Mouse (Mus musculus): Measurements from ENCODE around the gene 4930505A04Rik. TPM values are rescaled to one million over a fixed set of nuclear protein-coding genes. Genes with fewer than 3 reads are reported as not detected.
A peak's percentile ranks its signal among the peaks of the same experiment; 100 is the strongest.

The 4930505A04Rik gene
- 0.23 and 0.31 TPM in 2 replicates for polyA plus RNA-seq (2015; fragmentation: Nextera tagmentation; extraction: Ambion mirVana)

DNA sequence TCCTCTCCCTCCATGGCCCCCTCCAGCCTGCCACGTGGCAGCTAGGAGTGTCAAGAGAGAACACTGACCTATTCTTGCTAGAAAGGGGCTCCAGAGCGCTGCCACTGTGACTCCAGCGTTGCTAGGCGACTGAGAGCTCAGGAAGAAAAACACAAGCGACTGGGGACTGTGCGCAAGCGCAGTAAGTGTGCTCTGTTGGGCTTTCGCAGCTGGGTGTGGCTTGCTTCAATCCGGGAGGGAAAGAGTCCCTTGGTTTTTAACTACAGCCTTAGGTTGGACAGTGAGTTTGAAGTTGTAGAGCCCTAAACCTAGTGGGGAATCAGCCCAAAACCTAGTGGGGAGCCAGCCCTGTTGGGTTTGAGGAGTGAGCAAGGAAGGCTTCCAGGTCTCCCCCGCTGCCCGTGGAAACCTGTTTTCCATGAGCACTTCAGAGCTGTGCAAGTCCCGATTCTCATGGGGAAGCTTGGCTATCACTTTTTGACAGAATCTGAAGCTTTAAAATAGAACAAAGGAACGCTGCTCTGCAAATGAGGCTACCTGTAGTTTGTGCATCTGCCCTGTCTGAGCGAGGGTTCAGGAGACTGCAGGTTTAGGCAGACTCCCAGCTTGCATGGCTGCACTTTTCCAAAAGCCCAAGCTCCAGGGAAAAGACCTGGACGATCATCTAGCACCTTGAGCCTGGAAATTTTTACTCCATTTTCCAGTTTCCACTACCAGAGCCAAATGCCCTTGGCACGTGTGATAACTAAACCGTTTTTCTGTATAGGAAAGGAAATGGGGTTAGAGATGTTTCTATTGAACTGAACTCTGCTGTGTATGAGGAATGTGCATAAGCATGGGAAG is at the start of gene 4930505A04Rik:
TSS of gene 4930505A04Rik (minus strand) at position 77 of the 843 bp plus-strand sequence.
- Histone ChIP-seq H3K9me3 (ENCODE audit: control insufficient read depth, low read length) (no peaks in the 10 kb centered on the region), H3K4me3 (ENCODE audit: low read length) (peak within 1 kb of the TSS; percentile 48), H3K36me3 (ENCODE audit: control insufficient read depth, insufficient read depth, low read length) (no peaks in the 10 kb centered on the region), H3K4me1 (replicated peaks; ENCODE audit: control insufficient read depth, insufficient read depth, low read length) (peaks cover 4% of the 10 kb centered on the region; the same call in 1 of the 2 replicates), H3K27me3 (ENCODE audit: control insufficient read depth, insufficient read depth, low read depth, low read length) (no peaks in the 10 kb centered on the region), H3K9ac (ENCODE audit: low read length) (peak within 1 kb of the TSS; percentile 66), H3K27ac (ENCODE audit: low read length) (peak within 1 kb of the TSS; percentile 73), H3K4me2 (ENCODE audit: low read depth, low read length) (peak within 1 kb of the TSS; percentile 64)
- WGBS = 3% methylated on average over 17 of the region's 17 CpGs
- peak; percentile 98 for ATAC-seq (ENCODE audit: low read depth)

DNA sequence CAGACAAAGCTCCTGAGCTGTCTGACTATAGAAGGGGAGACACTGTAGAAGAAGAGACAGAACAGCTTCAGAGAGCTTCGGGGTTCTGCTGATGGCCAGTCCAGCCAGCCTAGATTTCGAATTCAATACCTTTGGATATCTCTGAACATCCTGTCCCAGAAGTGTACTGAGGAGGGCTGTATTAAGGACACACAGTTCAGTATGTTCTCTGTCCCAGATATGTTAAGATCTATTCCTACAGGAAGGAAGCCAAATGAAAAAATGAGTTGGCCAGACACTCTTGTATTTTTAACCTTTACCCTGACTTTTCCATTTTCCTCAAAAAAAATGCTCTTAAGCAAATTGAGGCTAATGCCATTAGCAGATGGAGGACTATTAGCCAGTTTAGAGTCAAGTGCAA is 45.5 kb upstream of the 4930505A04Rik start:
- Histone ChIP-seq H3K36me3 (ENCODE audit: control insufficient read depth, insufficient read depth, low read length) (no peaks in the 10 kb centered on the region), H3K27me3 (ENCODE audit: control insufficient read depth, insufficient read depth, low read depth, low read length) (no peaks in the 10 kb centered on the region), H3K9ac (ENCODE audit: low read length) (no peak overlapping the region), H3K4me1 (replicated peaks; ENCODE audit: control insufficient read depth, insufficient read depth, low read length) (no peaks in the 10 kb centered on the region), H3K4me2 (ENCODE audit: low read depth, low read length) (no peak overlapping the region), H3K4me3 (ENCODE audit: low read length) (no peak overlapping the region), H3K9me3 (ENCODE audit: control insufficient read depth, low read length) (no peaks in the 10 kb centered on the region), H3K27ac (ENCODE audit: low read length) (no peak overlapping the region)
- 80% methylated on average over 2 of the region's 2 CpGs for WGBS
- ATAC-seq (ENCODE audit: low read depth) = no peak

DNA sequence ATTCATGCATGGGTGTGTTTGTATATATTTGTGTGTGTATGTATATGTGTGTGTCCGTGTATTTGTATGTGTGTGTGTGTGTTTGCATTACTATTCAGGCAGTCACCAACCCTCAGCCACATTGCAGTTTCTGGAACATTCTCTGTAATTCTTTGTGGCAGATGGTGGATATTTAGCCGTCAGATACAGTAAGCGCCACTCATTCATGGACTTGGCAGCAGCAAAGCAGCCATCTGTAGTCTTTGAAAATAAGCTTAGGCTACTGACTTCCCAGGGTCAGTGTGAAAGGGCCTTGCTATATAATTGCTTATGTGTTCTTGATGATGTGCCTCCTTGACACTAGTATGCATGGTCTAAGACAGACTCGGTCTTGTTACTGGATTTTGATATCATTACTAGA is 36.6 kb upstream of the 4930505A04Rik start:
- H3K4me1 ChIP-seq (replicated peaks; ENCODE audit: control insufficient read depth, insufficient read depth, low read length) = no peaks in the 10 kb centered on the region
- no peaks in the 10 kb centered on the region for H3K27me3 ChIP-seq (ENCODE audit: control insufficient read depth, insufficient read depth, low read depth, low read length)
- no peak overlapping the region for H3K27ac ChIP-seq (ENCODE audit: low read length)
- H3K9ac ChIP-seq (ENCODE audit: low read length) = no peak overlapping the region
- no peak overlapping the region for H3K4me3 ChIP-seq (ENCODE audit: low read length)
- no peak for ATAC-seq (ENCODE audit: low read depth)
- WGBS = 74% methylated on average over 4 of the region's 4 CpGs
- H3K9me3 ChIP-seq (ENCODE audit: control insufficient read depth, low read length) = no peaks in the 10 kb centered on the region
- H3K36me3 ChIP-seq (ENCODE audit: control insufficient read depth, insufficient read depth, low read length) = no peaks in the 10 kb centered on the region
- no peak overlapping the region for H3K4me2 ChIP-seq (ENCODE audit: low read depth, low read length)

DNA sequence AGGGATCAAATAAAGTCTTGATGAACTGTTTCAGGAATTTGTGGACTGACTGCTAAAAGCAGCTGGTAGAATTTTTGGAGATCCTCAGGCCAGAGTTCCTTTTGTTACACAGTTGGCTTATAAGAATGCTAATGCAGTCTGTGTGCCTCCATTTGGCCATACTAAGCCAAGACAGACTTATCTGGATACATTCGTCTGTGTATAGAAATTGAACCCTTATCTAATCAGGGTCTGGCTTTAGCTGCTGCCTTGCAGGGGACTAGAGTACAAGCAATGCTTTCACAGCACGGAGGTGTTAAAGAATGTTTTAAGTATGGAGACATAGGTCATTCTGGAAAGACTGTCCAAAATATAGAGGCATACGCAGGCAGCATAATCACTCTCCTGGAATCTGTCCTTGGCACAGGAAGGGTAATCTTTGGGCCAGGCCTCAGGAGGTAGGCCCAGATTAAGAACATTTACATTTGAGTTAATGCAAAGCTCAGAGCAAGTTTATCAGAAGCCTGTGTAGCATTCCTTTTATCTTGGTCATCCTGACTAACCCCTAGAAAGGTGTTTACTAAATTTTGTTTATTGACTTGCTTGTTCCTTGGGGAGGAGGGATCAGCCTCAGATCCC is 27.2 kb upstream of the 4930505A04Rik start:
- no peak for ATAC-seq (ENCODE audit: low read depth)
- no peak overlapping the region for H3K27ac ChIP-seq (ENCODE audit: low read length)
- H3K9me3 ChIP-seq (ENCODE audit: control insufficient read depth, low read length) = no peaks in the 10 kb centered on the region; the same call in 1 of the 2 replicates
- H3K4me3 ChIP-seq (ENCODE audit: low read length) = no peak overlapping the region
- H3K36me3 ChIP-seq (ENCODE audit: control insufficient read depth, insufficient read depth, low read length) = no peaks in the 10 kb centered on the region
- 31% methylated on average over 3 of the region's 3 CpGs for WGBS
- no peak overlapping the region for H3K9ac ChIP-seq (ENCODE audit: low read length)
- H3K4me2 ChIP-seq (ENCODE audit: low read depth, low read length) = no peak overlapping the region
- no peaks in the 10 kb centered on the region for H3K27me3 ChIP-seq (ENCODE audit: control insufficient read depth, insufficient read depth, low read depth, low read length)
- no peaks in the 10 kb centered on the region for H3K4me1 ChIP-seq (replicated peaks; ENCODE audit: control insufficient read depth, insufficient read depth, low read length)

DNA sequence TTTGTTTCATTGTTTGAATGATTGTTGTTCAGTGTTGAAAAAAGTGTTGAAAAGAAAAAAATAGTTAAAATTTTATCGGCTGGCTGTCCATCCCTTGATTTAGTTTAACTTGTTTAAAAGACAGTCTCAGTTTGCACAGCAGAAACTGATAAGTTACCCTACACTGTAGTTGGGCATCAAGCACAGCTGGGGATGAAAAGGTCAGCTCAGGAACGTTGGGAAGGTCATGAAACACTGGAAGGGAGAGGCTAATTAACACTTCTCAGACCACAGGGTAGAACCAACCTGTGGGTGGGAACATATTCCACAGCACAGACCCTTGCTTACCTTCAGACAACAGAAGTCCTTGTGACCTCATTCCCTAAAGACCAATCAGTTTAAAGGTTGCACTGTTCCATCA is 25.5 kb upstream of the 4930505A04Rik start:
- Histone ChIP-seq H3K27me3 (ENCODE audit: control insufficient read depth, insufficient read depth, low read depth, low read length) (no peaks in the 10 kb centered on the region), H3K27ac (ENCODE audit: low read length) (no peak overlapping the region), H3K9me3 (ENCODE audit: control insufficient read depth, low read length) (no peaks in the 10 kb centered on the region; the same call in 1 of the 2 replicates), H3K4me2 (ENCODE audit: low read depth, low read length) (no peak overlapping the region), H3K4me1 (replicated peaks; ENCODE audit: control insufficient read depth, insufficient read depth, low read length) (no peaks in the 10 kb centered on the region), H3K9ac (ENCODE audit: low read length) (no peak overlapping the region), H3K36me3 (ENCODE audit: control insufficient read depth, insufficient read depth, low read length) (no peaks in the 10 kb centered on the region), H3K4me3 (ENCODE audit: low read length) (no peak overlapping the region)
- no peak for ATAC-seq (ENCODE audit: low read depth)
- 53% methylated on average over 2 of the region's 2 CpGs for WGBS

DNA sequence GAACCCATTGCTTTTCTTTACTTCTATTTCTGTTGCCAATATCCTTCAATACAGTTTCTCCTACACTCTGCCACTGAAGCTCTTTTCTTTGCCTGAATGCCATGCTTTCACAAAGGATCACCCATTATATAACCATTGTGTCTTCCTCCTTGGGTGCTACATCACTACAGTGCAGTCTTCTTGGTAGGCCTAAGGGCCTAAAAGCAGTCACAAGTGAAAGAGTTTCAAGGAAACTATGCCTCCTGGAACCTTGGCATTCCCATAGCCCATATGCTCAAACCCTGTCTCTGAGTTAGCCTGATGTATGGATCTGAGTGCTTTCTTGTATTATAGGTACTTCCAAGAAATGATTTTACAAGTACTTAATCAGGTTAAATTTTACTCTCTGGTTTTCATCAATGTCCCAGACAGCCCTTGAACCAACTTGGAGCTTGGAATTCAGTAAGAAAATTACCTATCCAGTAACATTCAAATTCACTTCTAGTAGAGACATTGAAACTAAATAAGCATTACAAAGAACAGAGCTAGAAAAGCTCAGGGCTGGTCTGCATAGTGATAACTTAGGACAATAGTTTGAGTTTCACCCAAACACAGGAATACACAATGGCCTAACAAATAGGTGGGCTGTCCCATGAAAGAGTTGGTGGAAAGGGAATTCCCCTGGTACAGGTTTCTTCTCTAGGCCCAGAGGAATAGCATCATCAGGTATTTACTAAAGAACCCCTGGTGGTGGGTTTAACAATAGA is 20.1 kb upstream of the 4930505A04Rik start:
- Histone ChIP-seq H3K4me3 (ENCODE audit: low read length) (no peak overlapping the region), H3K27ac (ENCODE audit: low read length) (no peak overlapping the region), H3K27me3 (ENCODE audit: control insufficient read depth, insufficient read depth, low read depth, low read length) (no peaks in the 10 kb centered on the region), H3K9me3 (ENCODE audit: control insufficient read depth, low read length) (no peaks in the 10 kb centered on the region; the same call in 1 of the 2 replicates), H3K4me2 (ENCODE audit: low read depth, low read length) (no peak overlapping the region), H3K36me3 (ENCODE audit: control insufficient read depth, insufficient read depth, low read length) (no peaks in the 10 kb centered on the region), H3K9ac (ENCODE audit: low read length) (no peak overlapping the region), H3K4me1 (replicated peaks; ENCODE audit: control insufficient read depth, insufficient read depth, low read length) (no peaks in the 10 kb centered on the region)
- no peak for ATAC-seq (ENCODE audit: low read depth)

DNA sequence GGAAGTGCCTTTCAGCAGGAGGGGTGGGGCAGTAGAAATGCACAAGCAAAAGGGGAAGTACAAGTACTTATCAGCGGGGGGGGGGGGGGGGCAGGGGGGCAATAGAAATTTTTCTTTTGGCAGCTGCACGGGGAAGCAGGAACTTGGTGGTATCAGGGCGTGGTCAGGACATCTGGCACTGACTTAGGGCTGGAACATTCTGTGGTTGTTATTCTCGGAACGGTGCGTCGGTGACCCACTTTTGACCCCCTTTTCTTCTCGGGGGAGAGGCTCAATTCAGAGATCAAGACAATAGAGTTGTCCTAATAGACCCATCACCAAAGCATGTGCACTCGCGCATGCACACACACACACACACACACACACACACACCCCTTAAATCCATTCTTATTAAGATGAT is 16.6 kb upstream of the 4930505A04Rik start:
- H3K4me2 ChIP-seq (ENCODE audit: low read depth, low read length) = no peak overlapping the region
- no peak for ATAC-seq (ENCODE audit: low read depth)
- no peak overlapping the region for H3K4me3 ChIP-seq (ENCODE audit: low read length)
- no peaks in the 10 kb centered on the region for H3K4me1 ChIP-seq (replicated peaks; ENCODE audit: control insufficient read depth, insufficient read depth, low read length)
- no peak overlapping the region for H3K27ac ChIP-seq (ENCODE audit: low read length)
- H3K9me3 ChIP-seq (ENCODE audit: control insufficient read depth, low read length) = no peaks in the 10 kb centered on the region
- H3K36me3 ChIP-seq (ENCODE audit: control insufficient read depth, insufficient read depth, low read length) = no peaks in the 10 kb centered on the region
- no peak overlapping the region for H3K9ac ChIP-seq (ENCODE audit: low read length)
- 83% methylated on average over 9 of the region's 10 CpGs for WGBS
- no peaks in the 10 kb centered on the region for H3K27me3 ChIP-seq (ENCODE audit: control insufficient read depth, insufficient read depth, low read depth, low read length)

DNA sequence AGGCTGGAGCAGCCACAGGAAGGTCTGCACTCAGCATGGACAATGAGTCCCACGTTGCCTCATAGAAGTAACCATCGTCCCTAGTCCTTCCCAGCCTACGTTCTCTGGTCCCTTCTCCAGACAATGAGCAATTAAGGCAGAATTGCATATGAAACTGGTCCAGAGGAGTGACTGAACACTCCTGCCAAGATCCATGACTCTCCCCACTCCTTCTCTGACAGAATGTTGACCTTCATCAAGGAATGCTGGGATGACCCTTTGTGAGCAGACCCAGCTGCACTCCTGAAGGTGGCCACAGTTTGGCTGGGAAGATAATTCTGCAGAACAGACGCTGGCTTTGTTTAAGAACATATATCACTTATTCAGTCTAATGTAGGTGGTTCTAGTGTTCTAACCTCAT is 11.7 kb upstream of the 4930505A04Rik start:
- H3K4me3 ChIP-seq (ENCODE audit: low read length) = no peak overlapping the region
- H3K9ac ChIP-seq (ENCODE audit: low read length) = no peak overlapping the region
- no peaks in the 10 kb centered on the region for H3K27me3 ChIP-seq (ENCODE audit: control insufficient read depth, insufficient read depth, low read depth, low read length)
- no peaks in the 10 kb centered on the region for H3K4me1 ChIP-seq (replicated peaks; ENCODE audit: control insufficient read depth, insufficient read depth, low read length)
- H3K4me2 ChIP-seq (ENCODE audit: low read depth, low read length) = no peak overlapping the region
- no peak overlapping the region for H3K27ac ChIP-seq (ENCODE audit: low read length)
- ATAC-seq (ENCODE audit: low read depth) = no peak
- WGBS = 77% methylated on average over 4 of the region's 4 CpGs
- no peaks in the 10 kb centered on the region for H3K9me3 ChIP-seq (ENCODE audit: control insufficient read depth, low read length)
- no peaks in the 10 kb centered on the region for H3K36me3 ChIP-seq (ENCODE audit: control insufficient read depth, insufficient read depth, low read length)

DNA sequence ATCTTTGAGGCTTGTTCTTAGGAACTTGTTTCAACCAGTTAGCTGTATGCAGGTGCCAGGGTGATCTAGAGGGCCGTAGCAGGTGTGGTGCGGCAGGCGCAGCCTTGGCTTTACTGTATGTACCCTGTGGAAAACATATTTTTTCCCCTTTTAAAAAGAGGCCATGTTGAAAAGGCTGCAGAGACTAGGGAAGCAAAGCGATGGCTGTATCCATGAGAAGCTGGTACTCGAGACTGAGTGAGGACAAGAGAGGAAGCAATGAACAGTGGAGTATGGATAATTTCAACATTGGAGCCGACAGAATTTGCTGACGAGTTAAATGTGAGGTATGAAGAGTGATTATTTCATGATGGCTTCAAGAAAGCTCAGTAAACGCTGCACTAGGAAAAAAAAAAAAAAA is 440 bp downstream of the 4930505A04Rik start:
- Histone ChIP-seq H3K9me3 (ENCODE audit: control insufficient read depth, low read length) (no peaks in the 10 kb centered on the region), H3K4me1 (replicated peaks; ENCODE audit: control insufficient read depth, insufficient read depth, low read length) (peaks cover 4% of the 10 kb centered on the region; the same call in 1 of the 2 replicates), H3K4me3 (ENCODE audit: low read length) (peak overlapping the region; percentile 48), H3K9ac (ENCODE audit: low read length) (peak overlapping the region; percentile 66; the same call in 1 of the 2 replicates), H3K27me3 (ENCODE audit: control insufficient read depth, insufficient read depth, low read depth, low read length) (no peaks in the 10 kb centered on the region), H3K27ac (ENCODE audit: low read length) (no peak overlapping the region; the same call in 1 of the 2 replicates), H3K4me2 (ENCODE audit: low read depth, low read length) (peak overlapping the region; percentile 64), H3K36me3 (ENCODE audit: control insufficient read depth, insufficient read depth, low read length) (no peaks in the 10 kb centered on the region)
- 52% methylated on average over 8 of the region's 8 CpGs for WGBS
- ATAC-seq (ENCODE audit: low read depth) = 0 out of 2 replicates have a peak, but pooled peaks have one; percentile 12

All from lung, embryonic 16.5 days (tissue).